Mouse (Mus musculus): ENCODE results near the gene Stab1.

The Stab1 gene

DNA sequence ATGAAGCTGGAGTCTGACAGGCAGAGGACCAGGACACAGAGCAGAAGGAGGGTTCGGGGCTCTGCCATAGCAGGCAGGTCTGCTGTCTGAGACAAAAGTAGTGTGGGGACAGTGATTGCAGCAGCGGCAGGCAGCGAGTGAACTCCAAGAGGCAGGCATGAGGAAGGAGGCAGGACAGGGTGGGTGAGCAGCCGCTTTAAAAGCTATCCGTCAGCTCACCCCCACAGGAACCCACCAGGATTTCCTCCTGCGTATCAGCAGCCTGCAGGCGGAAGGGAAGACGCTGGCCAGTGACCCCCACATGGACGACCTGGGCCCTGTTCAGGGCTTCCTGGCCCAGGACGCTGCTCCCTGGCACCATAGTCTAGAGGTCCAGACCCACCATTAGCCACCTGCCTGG lies at the start of gene Stab1:
TSS of gene Stab1 (minus strand) at position 217 of the 400 bp plus-strand sequence.
- DNase-seq (ENCODE audit: low spot score in 2 of 2), result no peak

DNA sequence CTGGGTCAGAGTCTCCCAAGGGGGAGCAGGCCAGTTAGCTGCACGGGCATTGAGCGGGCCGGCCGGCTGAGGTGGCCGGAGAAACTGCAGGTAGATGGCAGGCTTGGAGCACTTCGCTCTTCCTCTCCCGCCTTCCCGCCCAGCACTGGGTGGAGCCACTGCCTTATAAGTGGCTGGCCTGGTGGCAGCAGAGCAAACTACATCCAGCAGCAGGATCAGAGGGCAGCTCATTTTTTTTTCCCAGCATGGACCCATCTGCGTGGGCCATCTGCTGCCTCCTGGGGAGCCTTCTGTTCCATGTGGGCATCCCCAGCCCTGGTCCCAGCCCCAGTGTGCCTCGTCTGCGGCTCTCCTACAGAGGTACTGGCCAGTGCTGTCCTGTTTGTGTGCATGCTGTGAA lies 49.2 kb upstream of the Stab1 start, which contains the start of gene Sema3g:
TSS of gene Sema3g (plus strand) at position 195 of the 400 bp plus-strand sequence.
- DNase-seq (ENCODE audit: low spot score in 2 of 2), result no peak

DNA sequence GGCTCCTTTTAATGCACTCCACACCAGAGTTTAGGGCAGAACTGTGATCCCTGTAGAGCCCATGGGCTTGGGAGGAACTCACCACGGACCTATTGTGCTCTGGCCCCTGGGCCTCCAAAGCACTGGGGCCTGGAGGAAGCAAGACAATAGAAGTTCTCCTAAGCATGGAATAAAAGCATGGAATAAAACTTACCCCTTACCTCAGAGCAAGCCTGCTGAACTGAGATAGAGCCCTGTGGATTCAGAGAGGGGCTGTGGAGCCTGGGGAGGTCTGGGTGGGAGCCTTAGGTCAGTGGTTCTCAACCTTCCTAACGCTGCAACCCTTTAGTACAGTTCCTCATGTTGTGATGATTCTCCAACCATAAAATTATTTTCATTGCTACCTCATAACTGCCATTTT lies 48.4 kb upstream of the Stab1 start, which contains the start of gene Nisch:
TSS of gene Nisch (minus strand) at position 101 of the 400 bp plus-strand sequence.
- DNase-seq (ENCODE audit: low spot score in 2 of 2), result no peak

DNA sequence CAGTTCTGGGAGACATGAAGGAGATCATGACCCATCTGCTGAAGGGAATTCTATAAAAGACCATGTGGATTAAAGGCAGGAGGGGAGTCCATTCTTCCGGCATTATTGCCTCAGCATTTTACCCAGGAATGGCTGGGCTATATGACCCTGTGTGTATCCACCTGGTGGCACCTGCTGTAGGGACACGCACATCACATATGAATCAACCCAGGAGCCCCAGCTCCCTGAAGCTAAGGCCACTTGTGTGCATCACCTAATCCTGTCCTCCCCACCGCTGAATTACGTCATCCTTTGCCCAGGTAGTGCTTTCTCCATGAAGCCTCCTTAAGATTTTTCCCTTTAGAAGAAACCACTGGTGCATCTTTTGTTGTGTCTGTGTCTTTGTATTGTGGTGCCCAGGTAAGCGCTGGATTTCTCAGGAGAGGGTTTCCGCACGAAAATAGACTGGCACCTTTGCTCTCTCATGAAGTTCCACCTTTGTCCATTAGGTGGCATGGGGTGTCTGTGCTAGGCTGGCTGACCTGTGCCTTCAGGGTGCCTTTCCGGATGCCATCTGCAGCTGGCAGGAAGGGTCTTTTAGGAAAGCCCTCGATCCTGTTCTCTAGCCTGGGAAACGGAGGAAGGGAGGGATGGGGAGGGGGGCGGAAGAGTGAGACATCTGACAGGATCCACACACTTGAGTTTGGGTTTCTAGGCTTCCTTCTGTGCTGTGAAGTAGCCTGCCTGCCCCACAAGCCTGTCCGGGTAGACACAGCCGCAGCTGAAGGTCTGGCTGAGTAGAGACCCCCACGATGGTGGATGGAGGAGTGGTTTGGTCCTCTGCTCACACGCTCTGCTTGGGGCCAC lies 46.9 kb upstream of the Stab1 start:
- peak in 1 of 2 experiments; percentile 67 for DNase-seq (ENCODE audit: low spot score in 2 of 2)

DNA sequence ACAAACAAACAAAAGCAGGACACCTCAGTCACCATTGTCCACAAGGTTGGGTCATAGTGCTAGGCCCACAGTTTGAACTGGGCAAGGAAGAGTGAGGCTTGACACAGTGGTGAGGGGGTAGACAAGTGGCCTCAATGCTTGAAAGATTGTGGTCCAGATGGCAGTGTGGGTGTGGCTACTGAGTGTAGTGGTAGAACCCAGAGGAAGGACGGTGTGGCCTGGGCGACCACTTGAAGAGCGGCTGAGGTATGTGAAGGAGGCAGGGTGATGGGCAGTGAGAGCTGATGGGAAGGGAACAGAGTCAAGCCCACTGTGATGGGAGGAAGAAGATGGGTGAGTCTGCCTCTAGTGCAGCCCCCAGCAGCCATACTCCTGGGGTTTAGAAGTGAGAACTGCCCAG lies 46.2 kb upstream of the Stab1 start:
- DNase-seq (ENCODE audit: low spot score in 2 of 2), result no peak

DNA sequence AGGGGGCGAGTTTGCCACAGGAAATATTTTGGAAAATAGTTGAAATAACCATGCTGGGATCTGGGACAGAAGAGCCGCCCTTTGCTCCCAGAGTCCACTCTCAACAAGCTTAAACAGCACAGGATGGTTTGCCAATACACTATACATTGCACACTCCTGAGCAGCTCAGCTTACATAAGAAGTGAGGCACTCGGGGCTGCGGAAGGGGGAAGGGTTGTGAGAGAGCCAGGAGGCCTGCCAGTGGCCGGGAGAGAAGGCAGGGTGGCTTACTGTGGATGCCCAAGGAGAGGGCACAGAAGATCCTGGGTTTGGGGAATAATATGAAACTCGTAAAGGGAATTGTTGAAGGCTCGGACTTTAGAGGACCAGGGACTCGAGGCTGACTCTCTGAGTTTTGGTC lies 45.4 kb upstream of the Stab1 start:
- DNase-seq (ENCODE audit: low spot score in 2 of 2), result no peak

DNA sequence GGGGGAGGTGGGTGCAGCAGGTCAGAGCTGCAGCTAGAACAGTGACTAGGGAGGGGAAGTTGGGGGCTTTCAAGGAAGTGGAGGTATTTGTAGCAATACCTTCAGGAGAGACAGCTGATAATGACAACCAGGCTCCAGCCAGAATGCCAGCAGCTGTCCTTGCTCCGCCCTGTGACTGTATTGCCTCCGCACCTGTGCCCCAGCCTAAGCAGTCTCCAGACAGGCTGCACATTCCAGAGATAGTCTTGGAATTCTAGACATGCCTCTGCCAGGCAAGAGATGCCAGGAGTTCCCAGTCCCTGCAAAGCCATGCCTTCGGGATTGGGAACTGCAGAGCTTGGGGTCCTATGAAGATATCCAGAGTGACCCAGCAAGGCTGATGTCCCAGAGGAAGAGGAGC lies 44.1 kb upstream of the Stab1 start:
- DNase-seq (ENCODE audit: low spot score in 2 of 2), result no peak

DNA sequence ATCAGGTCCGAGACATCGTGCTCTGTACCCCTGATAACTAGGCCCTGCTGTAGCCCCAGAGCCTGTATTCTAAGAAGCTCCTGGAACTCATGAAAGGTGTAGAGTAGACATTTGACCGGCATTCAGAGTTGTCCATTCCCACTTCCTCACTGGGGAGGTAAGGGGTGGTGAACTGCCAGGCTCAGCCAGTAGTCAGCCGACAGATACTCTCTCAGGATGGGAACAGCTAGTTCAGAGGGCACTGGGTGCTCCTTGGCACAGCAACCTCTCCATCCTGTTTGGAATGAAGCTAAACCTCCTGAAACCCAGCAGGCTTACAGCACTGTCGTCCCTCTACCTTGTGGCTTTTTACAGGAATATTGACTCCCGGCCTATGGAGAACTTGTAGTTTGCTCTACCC lies 43.4 kb upstream of the Stab1 start:
- DNase-seq (ENCODE audit: low spot score in 2 of 2), result no peak

DNA sequence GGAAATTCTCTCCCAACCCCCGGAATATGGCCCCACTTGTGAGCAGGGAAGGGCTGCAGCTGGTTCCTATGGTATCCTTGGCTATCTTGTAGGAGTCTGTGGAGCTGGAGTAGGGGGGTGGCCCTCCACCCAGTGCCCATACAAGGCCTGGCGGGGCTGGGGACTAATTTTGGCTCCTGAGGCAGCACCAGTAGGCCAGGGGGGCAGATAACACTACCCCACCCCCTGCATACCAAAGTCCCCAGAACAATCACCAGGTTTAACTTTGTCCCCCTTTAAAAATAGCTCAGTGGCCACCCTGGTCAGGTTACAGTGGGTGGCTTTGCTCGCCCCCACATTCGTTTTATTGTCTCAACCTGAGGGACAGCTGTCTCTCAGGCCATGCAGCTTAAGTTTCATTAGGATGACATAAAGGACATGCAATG lies 40.7 kb upstream of the Stab1 start:
- no peak for DNase-seq (ENCODE audit: low spot score in 2 of 2)

DNA sequence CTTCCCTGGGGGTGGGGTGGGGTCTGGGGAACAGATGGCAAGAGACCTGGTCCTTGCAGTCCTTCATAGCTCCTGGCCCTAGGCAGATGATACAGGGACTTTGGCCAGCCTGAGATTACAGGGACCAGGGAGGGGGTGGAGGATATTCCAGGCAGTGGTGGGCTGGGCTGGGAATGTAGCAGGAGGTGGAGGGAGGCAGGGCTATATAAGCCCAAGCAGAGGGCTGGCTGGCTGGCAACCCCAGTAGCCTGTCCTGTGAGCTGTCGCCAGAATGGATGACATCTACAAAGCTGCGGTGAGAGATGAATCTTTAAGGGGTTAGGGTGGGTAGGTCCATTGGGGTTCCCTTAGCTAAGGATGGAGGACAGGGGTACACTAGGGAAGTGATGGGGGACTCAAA lies 39.6 kb upstream of the Stab1 start, which contains the start of gene Tnnc1:
TSS of gene Tnnc1 (plus strand) at position 229 of the 400 bp plus-strand sequence.
- DNase-seq (ENCODE audit: low spot score in 2 of 2), result no peak

DNA sequence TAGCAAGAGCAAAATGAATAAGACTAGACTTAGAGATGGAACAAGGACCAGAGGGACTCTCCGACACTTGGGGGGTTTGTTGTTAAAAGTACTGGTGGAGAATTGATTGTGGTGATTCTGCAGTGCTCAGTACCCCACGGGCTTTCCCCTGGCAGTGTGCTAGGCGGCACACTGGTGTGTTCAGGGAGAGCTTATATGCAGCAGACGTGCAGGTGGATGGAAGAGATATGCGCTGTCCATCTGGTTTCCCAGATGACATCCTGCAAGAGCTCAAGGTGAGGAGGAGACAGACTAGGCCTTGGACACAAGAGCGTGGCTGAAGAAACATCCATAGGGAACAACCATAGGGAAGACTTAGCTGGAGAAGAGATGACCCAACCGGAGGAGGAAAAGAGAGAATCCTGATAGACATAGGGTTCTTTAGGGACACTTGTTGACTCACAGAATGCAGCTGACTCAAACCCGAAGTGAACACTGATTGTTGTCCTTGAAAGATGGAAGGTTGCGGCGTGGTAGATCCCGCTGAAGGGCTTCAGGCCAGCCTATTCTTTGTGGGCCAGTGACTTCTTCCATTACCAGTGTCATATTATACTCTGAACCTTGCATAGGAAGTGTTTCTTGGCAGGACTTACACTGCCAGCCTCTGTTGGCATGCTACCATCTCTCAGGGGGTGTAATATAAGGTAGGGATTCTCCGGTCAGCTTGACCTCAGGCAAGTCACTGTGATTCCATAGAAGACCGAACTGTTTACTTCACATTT lies 38.8 kb upstream of the Stab1 start:
- DNase-seq (ENCODE audit: low spot score in 2 of 2), result peak in 1 of 2 experiments; percentile 53

DNA sequence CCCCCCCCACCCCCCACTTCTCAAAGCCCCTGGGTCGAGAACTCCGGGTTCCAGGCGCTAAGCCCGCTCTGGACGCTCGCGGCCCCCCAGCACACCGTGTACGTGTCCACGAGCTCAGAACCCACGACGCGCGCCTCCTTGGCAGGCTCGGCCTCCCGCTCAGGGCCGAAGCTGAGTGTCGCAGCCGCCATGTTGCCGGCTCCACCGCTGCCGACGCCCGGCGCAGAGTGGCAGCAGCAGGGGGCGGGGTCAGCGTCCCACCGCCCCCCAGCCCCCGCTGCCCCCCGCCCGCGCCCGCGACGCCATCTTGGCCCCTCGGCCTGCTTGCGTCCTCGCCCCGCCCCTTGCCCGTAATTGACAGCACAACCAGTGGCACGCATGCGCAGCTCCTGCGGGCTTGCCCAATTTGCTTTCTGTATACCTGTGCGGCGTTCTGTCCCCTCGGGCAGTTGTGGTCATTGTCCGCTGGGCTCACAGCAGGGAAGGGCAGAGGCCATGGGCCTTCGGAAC lies 38.1 kb upstream of the Stab1 start:
- peak; percentile 77 to 93 for DNase-seq (ENCODE audit: low spot score in 2 of 2)

DNA sequence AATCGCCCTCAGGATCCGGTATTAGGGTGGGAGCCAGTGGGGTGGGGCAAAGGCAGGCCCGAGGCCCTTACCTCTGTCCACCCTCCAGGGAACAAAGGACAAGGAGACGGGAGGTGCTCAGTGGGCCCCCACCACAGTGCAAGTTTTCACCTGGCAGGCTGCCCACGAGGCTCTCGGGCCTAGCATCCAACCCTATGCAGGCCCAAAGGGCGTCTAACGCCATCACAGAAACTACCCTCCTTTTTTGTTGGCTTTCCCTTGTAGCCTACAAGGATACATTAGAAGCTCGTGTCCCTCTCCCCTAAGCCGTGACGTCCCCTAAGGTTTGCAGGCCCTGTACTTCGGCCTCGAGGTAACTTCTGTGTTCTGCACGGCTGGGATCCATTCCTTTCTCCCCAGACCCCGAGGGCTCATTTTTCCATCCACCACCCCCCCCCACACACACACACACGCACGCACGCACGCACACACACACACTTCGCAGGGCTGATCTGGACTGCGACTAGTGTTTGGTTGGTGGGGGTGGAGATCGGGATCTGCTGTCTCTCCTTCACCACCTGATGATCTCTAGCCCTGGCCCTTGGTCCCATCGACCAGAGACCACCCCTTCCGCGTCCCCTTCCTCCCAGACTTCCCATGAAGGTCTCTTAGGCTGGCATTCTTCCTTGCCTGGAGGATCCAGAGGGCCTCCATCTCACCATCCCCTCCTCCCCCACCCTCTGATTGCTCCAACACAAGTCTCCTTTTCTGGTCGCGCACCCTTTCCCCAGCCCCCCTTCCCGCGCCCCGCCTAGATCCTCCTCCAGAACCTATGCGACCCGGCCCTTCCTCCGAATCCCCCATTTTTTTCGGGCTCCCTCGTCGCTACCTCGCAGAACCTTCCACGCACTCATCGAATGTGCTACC lies 37.4 kb upstream of the Stab1 start:
- peak in 1 of 2 experiments; percentile 34 for DNase-seq (ENCODE audit: low spot score in 2 of 2)

DNA sequence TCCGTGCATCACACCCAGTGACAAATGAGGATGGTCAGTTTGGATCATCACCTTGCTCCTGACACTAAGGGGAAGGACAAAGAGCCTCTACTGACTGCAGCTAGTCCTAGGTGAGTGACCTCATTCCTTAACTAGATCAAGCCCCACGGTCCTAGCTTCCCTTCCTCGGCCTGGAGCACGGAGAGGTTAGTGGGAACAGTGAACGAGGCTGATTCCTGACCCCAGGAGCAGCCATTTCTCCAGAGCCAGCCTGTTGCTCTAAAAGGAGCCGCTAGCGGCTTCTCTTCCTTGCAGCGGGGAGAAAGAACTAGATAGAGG lies 36.8 kb upstream of the Stab1 start:
- DNase-seq (ENCODE audit: low spot score in 2 of 2), result no peak

DNA sequence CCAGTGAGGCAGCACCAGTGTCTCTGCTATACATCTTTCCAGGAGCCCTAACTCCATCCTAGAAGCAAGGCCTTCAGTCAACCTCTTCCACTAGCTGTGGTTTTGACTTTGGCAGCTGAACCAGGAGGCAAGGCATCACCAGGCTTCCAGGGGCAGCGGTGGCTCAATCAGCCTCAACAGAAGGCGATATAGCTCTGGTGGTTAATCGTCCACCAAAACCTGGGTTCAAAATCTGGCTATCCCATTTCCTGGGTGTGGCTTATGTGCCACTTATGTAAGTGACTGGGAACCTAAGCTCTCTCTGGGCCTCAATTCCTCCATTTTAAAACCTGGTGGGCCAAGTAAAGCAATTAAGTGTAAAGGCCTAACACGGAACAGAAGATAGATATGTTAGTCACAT lies 36.4 kb upstream of the Stab1 start:
- DNase-seq (ENCODE audit: low spot score in 2 of 2), result no peak

DNA sequence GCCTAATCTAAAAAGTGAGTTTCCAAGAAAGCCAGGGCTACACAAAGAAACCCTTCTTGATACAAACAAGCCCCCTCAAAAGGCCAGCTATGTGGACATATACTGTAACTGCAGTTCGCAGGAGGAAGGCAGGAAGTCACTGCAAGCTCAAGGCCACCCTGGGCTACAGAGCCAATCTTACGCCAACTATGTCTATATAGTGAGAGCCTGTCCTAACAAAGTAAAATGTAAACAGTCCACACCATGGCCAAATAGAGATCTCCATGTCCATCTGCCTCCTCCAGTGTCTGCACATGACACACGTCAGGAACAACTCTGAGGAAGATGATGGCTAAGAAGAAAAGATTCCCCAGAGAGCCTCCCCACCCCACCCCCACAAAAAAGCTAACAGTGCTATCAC lies 31.6 kb upstream of the Stab1 start:
- no peak for DNase-seq (ENCODE audit: low spot score in 2 of 2)

DNA sequence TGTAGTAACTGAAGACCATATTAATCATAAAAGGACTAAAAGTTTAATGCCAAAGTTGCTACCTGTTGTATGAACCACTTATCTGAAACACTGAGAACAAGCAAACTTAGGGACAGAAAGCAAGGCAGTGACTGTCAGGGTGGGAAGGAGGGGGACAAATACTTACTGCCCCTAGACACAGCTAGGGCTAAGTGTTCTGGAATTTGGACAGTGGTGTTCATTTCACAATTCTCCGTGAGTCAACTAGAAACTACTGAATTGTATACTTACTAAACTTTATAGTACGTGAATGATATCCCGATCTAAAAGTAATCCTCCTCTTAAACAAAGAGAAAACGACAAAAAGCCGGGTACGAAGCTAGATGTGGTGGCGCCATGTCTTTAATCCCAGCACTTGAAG lies 31.2 kb upstream of the Stab1 start:
- no peak for DNase-seq (ENCODE audit: low spot score in 2 of 2)

DNA sequence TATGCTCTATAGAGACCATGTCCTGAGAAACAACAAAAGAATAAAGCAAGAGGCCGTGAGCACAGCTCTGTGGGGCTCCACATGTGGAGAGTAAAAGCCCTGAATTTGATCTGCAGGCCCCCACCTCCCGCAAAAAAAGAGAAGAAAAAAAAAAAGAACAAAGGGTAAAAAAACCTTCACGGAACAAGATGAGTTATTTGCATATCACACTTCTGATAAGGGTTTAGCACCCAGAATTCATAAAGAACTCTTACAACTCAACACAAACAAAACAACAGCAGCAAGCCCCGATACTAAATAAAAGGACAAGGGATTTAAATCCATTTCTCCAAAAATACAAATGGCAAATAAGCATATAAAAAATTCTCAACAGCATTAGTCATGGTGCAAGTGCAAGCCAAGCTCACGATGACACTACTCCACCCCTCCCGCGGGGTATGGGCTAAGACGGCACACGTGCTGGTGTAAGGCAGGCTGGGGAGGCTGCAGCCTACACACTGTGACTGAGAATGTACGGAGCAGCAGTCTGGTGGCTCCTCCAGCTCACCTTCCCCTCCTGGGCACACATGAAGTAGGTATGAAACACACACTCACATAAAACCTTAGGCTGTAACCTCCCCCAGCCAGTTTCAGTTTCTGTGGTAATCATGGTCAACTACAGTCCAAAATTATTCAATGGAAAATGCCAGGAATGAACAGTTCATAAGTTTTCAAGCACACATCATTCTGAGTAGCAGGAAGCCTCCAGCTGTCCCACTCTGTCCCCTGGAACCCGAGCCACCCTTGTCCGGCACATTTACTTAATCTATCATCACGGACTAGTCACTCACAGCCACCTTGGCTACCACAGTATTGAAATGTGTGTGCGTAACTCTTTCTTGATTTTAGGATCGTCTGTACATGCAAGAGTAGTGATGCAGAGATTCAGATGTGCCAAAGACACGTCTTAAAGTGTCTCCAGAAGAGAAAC lies 29.4 kb upstream of the Stab1 start:
- peak in 1 of 2 experiments; percentile 60 for DNase-seq (ENCODE audit: low spot score in 2 of 2)

DNA sequence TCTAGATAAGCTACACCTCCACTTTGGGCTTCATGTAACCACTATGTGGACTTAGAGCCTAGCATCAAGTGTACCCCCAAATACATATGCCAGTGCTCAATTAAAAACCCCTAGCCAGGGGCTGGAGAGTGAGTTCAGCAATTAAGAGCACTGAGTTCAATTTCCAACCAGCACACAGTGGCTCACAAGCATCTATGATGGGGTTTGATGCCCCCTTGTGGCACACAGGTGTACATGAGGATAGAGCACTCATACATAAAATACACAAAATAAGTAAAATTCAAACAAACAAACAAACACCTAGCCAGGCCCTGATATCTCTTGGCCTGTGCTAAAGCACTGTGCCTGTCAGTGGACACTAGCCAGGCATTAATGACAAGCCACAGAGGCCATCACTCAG lies 27.5 kb upstream of the Stab1 start:
- no peak for DNase-seq (ENCODE audit: low spot score in 2 of 2)

DNA sequence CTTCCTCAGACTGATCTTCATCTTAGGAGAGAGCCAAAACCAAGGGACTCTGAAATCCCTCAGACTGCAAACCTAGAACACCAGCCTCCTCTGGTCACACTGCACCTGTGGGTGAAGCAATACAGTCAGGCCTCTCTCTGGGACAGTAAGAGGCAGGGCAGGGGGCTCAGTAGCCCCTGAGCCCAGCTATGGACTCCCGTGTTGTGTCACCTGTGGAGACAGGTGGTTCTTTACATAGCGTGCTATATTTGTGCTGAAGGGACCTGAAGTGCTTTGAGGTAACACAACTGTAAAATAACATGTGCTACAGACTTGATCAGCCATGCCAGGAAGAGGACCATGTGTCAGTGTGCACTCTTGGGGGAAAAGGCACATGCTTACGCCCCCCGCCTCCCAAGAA lies 27.1 kb upstream of the Stab1 start:
- DNase-seq (ENCODE audit: low spot score in 2 of 2), result no peak

Data from left cerebral cortex, adult 9 months (tissue).